Mouse (Mus musculus) erythroblast, embryonic 14.5 days (primary cell): Measurements from ENCODE around the gene Nuak1. TPM values are rescaled to one million over a fixed set of nuclear protein-coding genes. Genes with fewer than 3 reads are reported as not detected.

Experiments used
- H3K27me3 ChIP-seq: 2 replicates; pipeline ENCODE4 v1.6.1; 2012; ENCODE audit warnings: inconsistent platforms; ENCODE audit not compliant: control insufficient read depth
- H3K36me3 ChIP-seq: 2 replicates; pipeline ENCODE4 v1.6.1; 2012; ENCODE audit warnings: mild to moderate bottlenecking, inconsistent platforms; ENCODE audit not compliant: control insufficient read depth
- H3K4me1 ChIP-seq: 2 replicates; pipeline ENCODE4 v1.6.1; 2012; ENCODE audit warnings: inconsistent platforms; ENCODE audit not compliant: control insufficient read depth
- H3K4me3 ChIP-seq: replicated peaks from 2 replicates; pipeline ENCODE3; 2012; ENCODE audit warnings: moderate library complexity, mild to moderate bottlenecking, inconsistent platforms
- H3K9me3 ChIP-seq: 2 replicates; pipeline ENCODE4 v1.6.1; 2012; ENCODE audit warnings: low read length, inconsistent platforms, mixed read lengths; ENCODE audit not compliant: control insufficient read depth
- GATA1 ChIP-seq: IDR thresholded peaks from 2 replicates; pipeline ENCODE4 v1.6.1; 2012; ENCODE audit warnings: low read length, inconsistent platforms, mixed read lengths
- TAL1 ChIP-seq: IDR thresholded peaks from 3 replicates; pipeline ENCODE4 v1.6.1; 2012; ENCODE audit warnings: low read length, inconsistent platforms, mixed read lengths
- polyA plus RNA-seq: library from polyadenylated mRNA; stranded (reverse); fragments of >175 nt; gene quantifications from 2 replicates; pipeline ENCODE4 v1.2.3, GENCODE M21; 2012

The Nuak1 gene
- polyA plus RNA-seq, 1 experiment: 0.03 TPM

- no peak for TF ChIP-seq GATA1
- TF ChIP-seq TAL1: no peak
Observed at GRCm38 (mm10) chr10:84480146-84480545, 39.7 kb upstream of the Nuak1 start.

DNA sequence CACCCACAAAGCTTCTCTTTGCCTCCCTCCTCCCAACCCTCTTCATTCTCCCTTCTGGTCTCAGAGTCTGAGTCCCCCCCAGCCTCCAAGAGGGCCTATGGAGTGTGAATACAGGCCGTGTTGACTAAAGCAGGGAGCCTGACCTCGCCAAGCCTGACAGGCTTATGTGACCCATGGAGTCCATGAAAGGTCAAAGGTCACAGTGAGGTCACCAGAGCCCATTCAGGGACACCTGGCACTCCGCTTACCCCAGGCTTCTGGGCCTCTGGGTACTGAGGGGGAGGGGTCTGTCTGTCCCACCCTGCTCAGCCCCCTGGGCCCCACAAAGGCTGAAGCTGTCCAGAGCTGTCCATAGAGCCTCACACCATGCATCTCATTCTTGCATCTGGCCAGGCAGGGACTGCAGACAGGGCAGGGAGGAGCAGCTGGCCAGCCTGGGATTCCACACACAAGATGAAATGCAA lies 37.2 kb upstream of the Nuak1 start:
- Histone ChIP-seq H3K9me3 (no peaks in the 10 kb centered on the region), H3K36me3 (no peaks in the 10 kb centered on the region), H3K4me3 (no peak overlapping the region), H3K4me1 (no peaks in the 10 kb centered on the region), H3K27me3 (no peaks in the 10 kb centered on the region)
- TF ChIP-seq GATA1 (no peak), TAL1 (no peak)

More at GRCm38 (mm10) chr10:84480146-84480545, 39.7 kb upstream of the Nuak1 start:
- Histone ChIP-seq H3K4me3 (no peak overlapping the region), H3K4me1 (no peaks in the 10 kb centered on the region), H3K27me3 (no peaks in the 10 kb centered on the region), H3K36me3 (no peaks in the 10 kb centered on the region), H3K9me3 (no peaks in the 10 kb centered on the region)

DNA sequence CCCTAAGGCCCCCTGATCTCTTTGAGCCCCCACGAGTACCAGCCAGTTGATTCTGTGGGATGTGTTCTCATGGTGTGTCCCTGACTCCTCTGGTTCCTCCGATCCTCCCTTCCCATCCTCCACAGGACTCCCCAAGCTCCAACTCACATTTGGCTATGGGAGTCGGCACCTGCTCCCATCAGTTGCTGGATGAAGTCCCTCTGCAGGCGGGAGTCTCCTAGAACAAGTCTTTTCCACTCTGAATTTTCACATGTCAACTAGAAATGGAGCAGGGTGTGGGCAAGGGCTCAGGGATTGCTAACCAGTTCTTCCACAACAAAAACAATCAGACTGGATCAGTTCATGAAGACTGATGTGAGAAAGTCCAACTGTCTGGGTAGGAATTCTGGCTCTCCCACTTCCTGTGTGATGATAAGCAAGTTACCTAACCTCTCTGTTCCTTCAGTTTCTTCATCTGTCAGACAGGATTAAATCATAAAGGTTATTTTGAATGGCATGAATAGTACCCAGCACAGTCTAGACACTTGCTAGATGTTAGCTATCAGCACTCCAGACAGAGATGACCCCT lies 36.7 kb upstream of the Nuak1 start:
- no peak for TF ChIP-seq TAL1
- no peak for TF ChIP-seq GATA1
- H3K9me3 ChIP-seq: no peaks in the 10 kb centered on the region
- H3K36me3 ChIP-seq: no peaks in the 10 kb centered on the region
- no peaks in the 10 kb centered on the region for H3K4me1 ChIP-seq
- H3K27me3 ChIP-seq: no peaks in the 10 kb centered on the region
- no peak overlapping the region for H3K4me3 ChIP-seq

GRCm38 (mm10) chr10:84467555-84468164 lies 27.3 kb upstream of the Nuak1 start:
- H3K9me3 ChIP-seq: no peaks in the 10 kb centered on the region
- TF ChIP-seq GATA1 (no peak), TAL1 (no peak)
- H3K27me3 ChIP-seq: no peaks in the 10 kb centered on the region
- H3K4me1 ChIP-seq: no peaks in the 10 kb centered on the region
- H3K36me3 ChIP-seq: no peaks in the 10 kb centered on the region
- H3K4me3 ChIP-seq: no peak overlapping the region

- Histone ChIP-seq H3K36me3 (no peaks in the 10 kb centered on the region), H3K9me3 (no peaks in the 10 kb centered on the region), H3K27me3 (no peaks in the 10 kb centered on the region), H3K4me3 (no peak overlapping the region), H3K4me1 (no peaks in the 10 kb centered on the region)
- TF ChIP-seq TAL1 (no peak), GATA1 (no peak)
Observed at GRCm38 (mm10) chr10:84465511-84465910, 25.1 kb upstream of the Nuak1 start.

- no peaks in the 10 kb centered on the region for H3K36me3 ChIP-seq
- TF ChIP-seq TAL1 (no peak), GATA1 (no peak)
- no peaks in the 10 kb centered on the region for H3K27me3 ChIP-seq
- no peaks in the 10 kb centered on the region for H3K4me1 ChIP-seq
- no peaks in the 10 kb centered on the region for H3K9me3 ChIP-seq
- no peak overlapping the region for H3K4me3 ChIP-seq
Observed at GRCm38 (mm10) chr10:84460420-84461101, 20.2 kb upstream of the Nuak1 start.

DNA sequence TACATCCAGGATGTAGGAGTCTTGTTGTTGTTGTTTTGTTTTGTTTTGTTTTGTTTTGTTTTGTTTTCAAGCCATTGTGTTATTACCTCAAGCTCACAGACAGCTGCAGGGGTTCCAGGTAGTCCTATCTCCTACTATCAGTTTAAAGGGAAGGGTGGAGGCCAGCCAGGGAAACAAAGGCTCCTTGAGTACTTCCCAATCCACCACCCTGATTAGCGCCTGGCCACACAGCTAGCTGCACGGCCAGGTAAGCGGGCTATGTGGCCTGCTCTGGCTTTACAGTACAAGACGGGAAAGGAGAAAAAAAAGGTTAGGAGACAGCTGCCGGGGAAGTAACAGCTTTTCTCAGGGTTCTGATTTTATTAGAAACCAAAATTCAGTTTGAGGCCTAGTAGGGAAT lies 17.7 kb upstream of the Nuak1 start:
- Histone ChIP-seq H3K36me3 (no peaks in the 10 kb centered on the region), H3K9me3 (no peaks in the 10 kb centered on the region), H3K4me3 (no peak overlapping the region), H3K4me1 (no peaks in the 10 kb centered on the region), H3K27me3 (no peaks in the 10 kb centered on the region)
- no peak for TF ChIP-seq TAL1
- no peak for TF ChIP-seq GATA1

DNA sequence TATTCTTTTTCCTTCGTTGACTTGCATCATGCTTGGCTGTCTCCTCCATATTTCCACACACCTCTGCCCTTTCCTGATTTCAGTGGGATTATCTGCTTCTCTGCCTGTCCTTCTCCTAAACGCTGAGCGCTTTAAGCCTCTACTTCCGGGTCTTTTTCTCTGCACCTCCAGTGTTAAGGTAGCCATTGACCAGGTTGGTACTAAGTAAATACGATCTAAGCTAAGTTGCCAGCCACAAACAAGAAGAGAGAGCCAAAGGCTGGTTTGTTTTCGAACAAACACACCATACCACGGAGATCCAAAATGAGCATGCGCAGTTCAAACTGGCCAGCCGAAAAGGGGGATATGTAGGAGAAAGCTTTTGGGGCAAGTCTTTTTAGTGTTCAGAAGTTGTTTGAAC lies 17.1 kb upstream of the Nuak1 start:
- TF ChIP-seq TAL1 (no peak), GATA1 (no peak)
- Histone ChIP-seq H3K4me3 (no peak overlapping the region), H3K27me3 (no peaks in the 10 kb centered on the region), H3K36me3 (no peaks in the 10 kb centered on the region), H3K9me3 (no peaks in the 10 kb centered on the region), H3K4me1 (no peaks in the 10 kb centered on the region)

DNA sequence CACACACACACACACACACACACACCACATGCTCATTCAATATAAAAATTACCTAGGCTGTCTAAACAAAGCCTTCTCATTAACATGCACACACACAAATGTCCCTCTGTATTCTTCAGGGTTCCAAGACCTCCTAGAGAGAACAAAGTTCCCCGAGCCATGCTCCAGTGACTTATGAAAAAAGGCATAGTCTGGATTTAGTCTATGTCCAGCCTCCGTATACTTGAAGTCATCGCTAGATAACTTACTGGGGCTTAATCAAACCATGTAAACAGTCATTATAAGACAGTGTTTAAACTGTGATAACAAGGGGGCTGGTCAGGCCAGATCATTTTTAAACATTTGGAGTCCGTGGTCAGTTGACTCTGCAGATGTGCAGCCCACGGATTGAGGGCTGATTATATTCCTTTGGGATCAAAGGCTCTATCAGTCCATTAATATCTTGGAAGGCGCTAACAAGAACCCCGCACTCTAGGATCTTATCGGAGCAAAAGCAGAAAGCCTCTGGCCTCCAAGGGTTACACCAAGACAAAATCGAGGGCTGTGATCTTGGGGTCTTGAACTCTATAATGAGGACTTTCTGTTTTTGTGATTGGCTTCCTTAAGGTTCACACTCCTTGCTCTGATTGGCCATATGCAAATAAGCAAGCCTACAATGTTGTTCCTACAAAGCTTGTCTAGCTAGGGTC lies 16.4 kb upstream of the Nuak1 start:
- H3K27me3 ChIP-seq: no peaks in the 10 kb centered on the region
- H3K36me3 ChIP-seq: no peaks in the 10 kb centered on the region
- H3K4me1 ChIP-seq: no peaks in the 10 kb centered on the region
- H3K4me3 ChIP-seq: no peak overlapping the region
- no peak for TF ChIP-seq TAL1
- TF ChIP-seq GATA1: no peak
- no peaks in the 10 kb centered on the region for H3K9me3 ChIP-seq
